Mouse (Mus musculus): ENCODE results near the gene Arhgap28.

The Arhgap28 gene

DNA sequence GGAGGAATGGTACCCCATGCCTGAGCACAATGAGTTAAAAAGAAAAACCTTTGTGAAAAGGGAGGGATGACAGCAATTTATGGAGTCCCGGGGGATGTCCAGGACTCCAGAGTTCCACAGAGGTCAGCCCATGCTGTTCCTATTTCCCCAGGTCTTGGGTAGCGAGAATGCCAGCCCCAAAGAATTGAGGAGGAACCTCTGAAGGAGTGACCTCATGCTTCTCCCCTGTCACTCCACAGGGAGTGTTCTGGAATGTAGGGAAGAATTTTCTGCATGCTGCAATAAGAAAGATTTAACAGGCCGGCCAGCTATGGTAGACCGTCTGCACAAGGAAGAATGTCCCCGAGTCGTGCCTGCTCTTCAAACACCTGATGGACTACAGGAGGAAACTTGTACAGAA lies 72.5 kb downstream of the Arhgap28 start:
- DNase-seq (ENCODE audit: low spot score): no peak

DNA sequence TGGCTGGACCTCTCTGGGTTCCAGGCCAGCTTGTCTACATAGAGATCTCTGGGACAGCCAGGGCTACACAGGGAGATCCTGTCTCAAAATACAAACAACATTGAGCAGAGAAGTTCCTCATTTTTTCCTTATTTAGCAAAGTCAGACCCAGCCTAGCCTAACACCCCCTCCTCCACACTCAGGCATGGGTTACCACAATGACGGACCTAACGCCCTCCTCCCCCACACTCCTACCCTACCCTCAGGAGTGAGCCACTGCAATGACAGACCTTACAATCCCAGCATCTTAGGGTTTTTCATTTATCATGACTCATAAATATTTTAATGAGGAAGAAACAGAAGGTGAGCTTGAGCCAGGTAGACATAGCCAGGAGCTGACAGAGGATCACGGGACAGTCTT lies 73.0 kb downstream of the Arhgap28 start:
- DNase-seq (ENCODE audit: low spot score): no peak

DNA sequence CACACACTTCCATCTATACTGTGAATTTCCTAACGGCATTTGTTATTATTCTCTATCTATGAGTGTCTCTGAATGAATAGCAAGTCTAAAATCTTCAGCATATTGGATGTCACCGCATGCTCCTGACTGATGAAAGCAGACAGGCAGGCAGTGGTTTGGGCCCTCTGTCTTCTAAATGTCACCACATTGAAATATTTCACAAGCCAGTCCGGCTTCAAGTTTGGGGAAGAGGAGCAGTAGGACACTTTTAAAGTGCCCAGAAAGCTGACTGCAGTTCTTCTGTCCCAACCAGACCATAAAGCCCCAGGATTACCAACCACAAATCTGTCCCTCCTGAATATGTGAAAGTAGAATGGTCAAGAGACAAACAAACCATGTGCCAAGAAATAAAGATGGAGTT lies 73.5 kb downstream of the Arhgap28 start:
- no peak for DNase-seq (ENCODE audit: low spot score)

DNA sequence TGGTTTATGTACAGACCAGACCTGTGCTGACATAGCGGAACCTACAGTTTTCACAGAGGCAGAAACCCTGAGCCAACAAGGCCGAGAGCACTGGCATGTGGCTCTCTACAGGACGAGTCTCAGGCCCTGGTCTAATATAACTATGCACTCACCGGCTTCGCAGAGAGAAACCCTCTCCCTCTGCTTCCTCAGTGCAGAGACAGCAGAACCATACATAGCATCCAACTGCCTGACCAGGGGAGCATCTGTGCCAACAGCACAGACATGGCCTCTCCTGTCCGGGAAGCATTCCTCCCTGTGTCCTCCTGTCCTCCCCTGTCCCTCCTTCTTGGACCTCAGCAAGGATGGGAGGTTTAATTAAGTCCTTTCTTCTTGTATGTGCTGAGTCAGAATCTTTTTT lies 75.6 kb downstream of the Arhgap28 start:
- DNase-seq (ENCODE audit: low spot score): no peak

DNA sequence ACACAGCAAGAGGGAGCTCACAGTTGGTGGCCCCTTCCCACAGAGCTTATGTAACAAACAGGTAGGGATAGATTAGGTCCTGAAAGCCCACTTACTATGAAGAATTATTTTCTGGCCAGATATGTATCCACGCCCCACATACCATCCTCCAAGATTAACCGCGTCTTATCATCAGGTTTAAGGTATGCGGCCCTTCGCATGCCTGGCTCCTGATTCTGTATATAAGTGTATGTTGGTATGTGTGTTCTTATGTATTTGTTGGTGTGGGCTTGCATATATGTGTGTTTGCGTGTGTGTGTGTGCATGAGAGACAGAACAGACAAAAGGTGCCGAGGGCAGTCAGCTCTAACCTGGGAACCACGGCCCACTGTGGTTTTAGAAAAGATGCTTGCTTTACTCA lies 76.1 kb downstream of the Arhgap28 start:
- DNase-seq (ENCODE audit: low spot score): no peak

DNA sequence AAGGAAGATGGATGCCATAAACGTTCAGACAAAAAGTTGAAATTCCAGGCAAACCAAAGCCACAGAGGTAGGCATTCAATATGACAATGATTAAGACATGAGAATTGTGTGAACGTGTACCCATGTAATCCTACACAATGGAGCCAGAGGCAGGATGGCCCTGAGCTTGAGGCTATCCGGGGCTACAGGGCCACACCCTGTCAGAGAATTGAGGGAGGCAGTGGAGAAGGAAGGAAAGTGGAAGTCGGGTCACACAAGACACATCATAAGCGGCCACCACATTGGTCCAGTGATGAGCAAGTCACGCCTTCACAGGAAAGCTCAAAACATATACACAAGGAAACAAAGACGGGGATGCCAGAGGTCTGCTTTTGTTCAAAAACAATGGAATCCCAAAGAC lies 84.0 kb downstream of the Arhgap28 start:
- no peak for DNase-seq (ENCODE audit: low spot score)

DNA sequence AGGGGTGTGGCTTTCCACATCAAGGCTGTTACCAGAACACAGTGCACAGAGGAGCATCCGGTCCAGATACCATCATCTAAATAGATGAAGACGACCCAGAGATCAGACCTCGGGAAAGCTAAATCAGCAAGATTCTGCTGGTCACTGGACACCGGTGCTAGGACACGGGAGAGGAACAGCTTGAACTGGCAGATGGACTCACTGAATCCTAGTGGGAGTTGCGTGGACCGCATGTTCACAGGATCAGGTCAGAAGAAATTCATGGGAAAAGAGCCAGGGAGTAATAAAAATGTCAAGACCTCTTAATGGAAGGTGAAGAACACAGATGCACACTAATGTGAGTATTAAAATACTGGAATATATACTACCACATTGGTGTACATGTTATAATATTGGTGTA lies 85.7 kb downstream of the Arhgap28 start:
- DNase-seq (ENCODE audit: low spot score): no peak

DNA sequence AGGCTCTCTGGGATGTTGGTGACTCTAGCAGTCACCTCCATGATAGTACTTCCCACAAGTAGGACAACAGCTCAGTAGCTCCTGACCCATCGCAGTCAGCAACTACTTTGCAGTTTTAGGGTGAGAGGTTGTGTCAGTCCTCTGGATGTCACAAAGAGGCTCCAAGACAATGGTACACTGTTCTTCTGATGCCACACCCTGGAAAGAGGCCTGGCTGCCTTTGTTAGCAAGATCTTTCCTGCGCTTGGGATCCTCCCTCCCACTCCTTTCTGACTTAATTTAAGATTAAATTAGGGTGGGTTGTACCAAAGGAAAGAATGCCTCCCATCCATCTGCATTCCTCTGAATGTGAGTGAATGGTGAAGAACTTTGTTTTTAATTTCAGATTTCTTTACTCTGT lies 87.0 kb downstream of the Arhgap28 start:
- DNase-seq (ENCODE audit: low spot score): no peak

DNA sequence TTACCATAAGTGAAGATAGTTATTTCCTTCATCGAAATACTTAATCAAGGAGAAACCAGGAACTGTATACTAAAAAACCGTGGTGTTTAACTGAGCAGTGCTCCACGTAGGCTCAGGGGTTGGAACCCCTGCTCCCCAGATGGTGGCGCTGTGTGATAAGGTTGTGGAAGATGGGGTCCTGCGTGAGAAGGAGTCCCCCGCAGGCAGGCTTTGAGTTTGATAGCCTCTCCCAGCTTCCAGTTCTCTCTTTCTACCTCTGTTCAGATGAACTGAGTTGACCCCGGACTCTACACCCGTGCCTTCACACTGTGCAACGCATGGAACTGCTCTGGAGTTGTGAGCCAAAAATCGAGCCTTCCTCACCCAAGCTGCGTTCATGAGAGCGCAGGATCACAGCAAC lies 91.3 kb downstream of the Arhgap28 start:
- DNase-seq (ENCODE audit: low spot score): no peak

DNA sequence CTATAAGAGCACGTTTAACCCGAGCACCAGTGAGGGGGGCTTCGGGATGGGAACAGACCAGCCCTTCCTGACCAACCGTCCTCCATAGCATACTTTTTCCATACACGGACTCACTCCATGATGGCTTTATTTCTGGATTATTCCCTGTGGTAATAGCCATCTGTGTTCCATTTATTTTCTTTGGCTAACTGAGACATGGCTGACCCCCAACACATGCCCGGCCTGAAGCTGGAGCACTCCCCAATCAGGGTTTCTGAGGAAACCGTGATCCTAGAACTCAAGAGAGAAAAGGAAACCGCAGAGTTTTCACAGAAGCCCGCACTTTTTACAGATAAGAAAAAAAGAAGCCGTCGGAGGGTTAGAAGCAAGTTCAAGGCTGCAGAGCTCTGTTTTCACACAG lies 91.9 kb downstream of the Arhgap28 start:
- DNase-seq (ENCODE audit: low spot score): no peak

DNA sequence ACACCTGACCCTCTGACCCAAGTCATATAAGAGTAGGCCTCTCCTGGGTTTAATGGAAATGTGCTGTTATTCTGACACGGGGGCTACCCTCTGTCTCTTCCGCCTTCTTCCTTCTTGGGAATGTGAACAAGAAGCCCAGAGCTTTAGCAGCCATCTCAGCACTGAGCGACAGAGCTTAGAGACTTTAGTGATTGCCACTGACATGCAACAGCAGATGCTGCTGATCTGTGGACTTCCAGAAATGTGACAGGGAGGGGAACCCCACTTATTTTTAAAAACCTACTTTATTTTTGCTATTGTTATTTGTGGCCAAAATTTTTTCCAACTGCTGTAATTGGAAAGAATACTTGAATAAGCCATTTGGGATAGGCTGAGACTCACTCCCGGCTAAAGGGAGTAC lies 95.4 kb downstream of the Arhgap28 start:
- DNase-seq (ENCODE audit: low spot score): no peak

DNA sequence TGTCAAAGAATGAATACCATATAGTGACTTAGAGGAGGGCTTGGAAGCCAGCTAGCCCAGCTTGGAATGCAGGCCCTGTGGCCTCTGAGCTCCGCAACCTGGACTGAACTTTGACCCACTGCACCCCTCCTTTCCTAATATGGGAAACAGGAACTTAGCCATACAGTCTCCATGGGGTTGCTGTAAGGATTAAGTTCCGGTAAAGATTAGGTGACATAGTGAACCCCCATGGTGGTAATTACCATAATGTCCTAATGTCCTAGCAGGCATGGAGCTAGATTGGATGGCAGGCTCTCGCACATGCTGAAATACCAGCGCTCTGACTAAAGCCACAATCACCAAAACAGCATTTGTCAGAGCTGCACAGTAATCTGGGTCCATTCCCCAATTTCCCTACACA lies 95.8 kb downstream of the Arhgap28 start:
- DNase-seq (ENCODE audit: low spot score): no peak

DNA sequence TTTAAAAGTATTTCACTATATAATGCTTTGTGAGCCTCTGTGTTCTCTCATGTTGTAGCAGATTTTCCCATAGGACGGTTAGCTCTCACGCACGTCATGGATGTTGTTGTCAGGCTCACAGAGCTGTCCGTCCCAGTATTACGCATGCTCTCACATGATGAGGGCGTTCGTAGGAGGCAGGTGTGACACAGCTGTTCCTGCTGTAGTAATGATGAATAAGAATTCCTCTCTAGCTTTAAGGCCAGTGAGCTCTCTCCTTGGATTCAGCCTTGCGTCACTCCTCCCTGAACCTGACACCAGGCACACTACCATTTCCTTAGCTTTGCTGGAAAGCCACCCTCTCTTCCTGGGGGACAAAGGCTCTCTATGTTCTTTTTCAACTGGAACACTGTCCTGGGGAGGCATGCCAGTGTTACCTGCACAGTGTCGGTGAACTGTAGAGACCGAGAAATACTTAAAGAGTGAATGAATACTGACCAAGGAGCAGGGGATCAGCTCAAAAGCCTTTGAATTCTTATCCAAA lies 96.3 kb downstream of the Arhgap28 start:
- DNase-seq (ENCODE audit: low spot score): no peak

DNA sequence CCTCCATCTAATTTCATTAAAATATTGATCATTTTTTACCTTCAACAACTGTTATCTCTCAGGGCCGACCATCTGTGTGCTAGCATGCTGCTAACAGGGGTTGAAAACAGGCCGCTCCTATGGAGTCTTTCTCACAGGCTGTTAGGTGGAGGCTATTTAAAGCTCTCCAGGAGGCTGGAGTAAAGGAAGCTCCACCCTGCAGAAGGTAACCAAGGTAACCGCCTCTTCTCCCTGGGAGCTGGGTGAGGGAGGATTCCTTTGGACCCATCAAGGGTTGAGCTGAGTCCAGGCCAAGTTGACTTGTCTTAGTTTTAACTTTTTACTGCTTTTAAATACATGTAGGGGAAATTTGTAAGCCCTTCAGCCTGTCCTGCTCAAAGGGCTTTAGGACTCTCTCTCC lies 97.7 kb downstream of the Arhgap28 start:
- no peak for DNase-seq (ENCODE audit: low spot score)

DNA sequence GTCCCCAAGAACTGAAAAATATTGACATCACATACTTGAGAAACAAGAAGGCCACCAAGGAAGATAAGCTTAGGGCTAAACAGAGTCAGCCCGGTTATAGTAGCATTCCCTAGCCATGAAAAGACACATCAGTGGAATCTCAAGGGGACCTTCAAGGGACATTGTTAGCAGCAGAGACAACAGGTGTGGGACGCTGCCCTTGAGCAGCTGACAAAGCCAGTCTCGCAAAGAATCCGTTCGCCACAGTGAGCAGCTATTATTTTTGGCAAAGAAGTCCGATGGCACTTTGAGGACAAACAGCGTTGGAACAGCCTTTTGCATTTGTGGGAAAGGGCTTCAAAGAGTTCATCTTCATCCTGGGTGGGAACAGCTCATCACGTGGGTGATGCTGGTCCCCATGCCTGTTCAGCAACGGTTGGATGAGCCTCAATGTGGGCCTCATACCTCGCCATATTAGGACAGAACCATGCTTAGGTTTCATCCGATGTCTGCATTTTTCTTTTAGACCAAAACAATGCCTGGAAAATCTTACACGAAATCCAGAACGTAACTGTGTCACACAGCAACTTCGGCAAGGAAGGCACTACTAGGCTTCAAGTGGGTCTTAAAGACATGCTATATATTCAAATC lies 99.5 kb downstream of the Arhgap28 start:
- no peak for DNase-seq (ENCODE audit: low spot score)

DNA sequence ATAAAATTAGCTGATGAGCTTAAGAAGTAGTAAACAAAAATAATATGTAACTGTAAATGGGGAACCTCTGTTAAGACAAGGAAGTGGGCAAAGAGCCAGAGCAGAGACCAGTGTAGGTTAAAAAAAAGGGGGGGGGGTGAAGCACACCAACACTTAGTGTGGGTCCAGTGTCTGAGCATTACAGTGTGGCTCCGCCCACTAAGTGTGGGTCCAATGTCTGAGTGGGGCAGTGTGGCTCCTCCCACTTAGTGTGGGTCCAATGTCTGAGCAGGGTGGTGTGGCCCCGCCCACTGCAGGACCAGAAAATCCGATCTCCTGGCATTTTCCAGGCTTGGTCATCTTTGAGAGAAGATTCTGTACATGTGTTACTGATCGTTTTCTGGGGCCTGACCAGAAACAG lies 101.1 kb downstream of the Arhgap28 start:
- no peak for DNase-seq (ENCODE audit: low spot score)

DNA sequence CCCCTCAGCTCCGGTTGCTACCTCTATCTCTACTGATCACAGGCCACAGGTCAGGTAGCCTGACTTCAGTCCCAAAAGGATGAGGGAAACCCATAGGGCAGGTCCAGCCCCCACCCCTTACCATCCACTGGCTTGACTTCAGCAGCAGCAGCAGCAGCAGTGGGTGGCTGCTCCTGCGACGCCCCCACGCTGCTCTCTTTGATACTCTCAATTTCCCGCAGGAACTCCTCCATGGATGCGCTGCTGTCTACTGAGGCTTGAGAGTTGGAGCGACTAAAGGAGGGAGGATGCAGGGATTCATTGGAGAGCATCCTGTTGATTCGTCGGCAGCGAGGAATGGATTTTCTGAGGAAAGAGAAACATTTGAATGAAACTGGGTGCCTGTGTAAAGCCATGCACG lies 102.8 kb downstream of the Arhgap28 start:
- DNase-seq (ENCODE audit: low spot score): no peak

DNA sequence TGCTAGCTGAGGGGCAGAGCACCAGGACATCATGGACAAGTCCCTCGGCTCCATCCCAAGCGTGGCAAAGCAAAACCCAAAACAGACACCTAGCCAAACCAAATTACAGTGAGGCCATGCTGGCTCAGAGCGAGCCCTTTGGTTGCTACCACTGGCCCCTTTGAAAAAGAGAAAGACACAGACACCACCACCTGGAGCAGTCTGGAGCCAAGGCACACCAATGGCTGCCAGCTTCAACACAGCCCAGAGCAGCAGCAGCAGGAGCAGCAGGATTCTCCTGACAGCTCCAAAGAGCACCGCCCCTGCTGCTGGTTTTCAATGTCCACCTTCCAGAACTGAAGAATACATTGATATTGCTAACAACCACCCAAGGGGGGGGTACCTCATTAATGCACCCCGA lies 104.5 kb downstream of the Arhgap28 start:
- DNase-seq (ENCODE audit: low spot score): no peak

DNA sequence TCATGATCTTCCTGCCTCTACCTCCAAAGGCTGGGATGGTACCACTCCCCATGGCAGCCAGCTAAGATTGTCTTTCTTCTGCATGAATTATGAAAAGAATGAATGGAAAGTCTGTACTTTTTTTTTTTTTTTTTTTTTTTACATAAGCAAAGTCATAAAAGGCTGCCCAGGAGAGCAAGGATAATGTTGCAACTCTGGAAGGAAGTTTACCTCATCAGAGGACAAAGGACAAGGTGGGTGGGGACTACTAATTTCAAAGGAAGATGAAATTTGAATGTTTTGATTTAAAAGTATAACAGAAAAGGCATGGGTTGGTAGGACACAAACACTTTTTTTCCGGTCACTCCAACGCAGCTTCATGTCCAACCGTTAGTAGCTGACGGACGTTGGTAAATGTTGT lies 107.5 kb downstream of the Arhgap28 start:
- DNase-seq (ENCODE audit: low spot score): no peak

DNA sequence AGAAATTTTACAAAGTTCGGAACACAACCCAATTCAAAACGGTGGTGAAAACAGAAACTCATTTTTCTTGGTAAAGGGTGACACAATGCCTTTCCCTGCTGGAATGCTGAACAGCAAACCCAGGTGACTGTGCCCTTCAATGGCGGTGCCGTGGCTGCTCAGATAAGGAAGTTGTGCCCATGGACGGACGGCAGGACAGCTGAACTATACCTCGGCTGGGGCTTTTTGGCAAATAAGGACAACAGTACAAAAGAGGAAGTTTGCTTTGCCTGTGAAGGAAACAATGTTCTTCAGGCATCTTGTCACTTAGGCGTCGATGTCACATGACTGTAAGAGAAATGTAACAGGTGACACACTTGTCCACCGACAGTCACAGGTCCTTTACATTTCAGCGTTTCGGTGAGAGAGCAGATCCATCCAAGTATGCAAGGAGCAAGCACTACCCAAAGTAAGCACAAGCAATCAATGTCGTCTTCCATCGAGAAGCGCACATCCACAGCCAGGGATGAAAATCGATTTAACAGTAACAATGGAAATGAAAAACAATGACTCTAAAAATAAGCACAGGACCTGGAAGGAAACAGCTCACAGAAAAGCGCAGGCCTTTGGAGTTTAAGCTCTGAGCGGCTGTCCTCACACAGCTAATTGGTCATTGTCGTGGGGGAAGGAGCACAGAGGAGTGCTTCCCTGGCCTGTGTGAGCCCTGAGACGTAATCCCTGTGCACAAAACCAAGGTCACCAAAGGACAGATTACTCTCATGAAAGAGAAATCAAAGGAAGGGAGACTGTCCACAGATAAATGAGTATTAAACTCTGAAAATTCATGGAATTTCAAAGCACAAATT lies 114.2 kb downstream of the Arhgap28 start:
- DNase-seq (ENCODE audit: low spot score): no peak

DNA sequence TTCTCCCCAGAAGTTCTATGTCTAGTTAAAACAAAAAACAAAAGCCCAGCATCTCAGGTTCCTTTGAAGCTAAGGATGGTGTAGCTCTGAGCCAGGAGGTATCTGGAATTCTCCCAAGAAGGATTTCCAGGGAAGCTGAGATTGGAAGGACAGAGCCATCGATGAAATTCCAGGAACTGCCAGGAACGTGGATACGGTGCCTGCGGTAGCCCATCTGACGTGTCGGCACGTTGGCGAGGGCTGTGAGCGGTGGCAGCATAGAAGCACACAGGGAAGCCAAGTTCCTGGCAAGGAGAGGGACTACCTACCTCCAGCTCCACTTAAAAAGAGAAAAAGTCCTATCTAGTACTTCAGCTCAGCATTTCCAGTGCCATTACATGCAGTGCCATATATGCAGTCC lies 115.8 kb downstream of the Arhgap28 start:
- DNase-seq (ENCODE audit: low spot score): no peak

DNA sequence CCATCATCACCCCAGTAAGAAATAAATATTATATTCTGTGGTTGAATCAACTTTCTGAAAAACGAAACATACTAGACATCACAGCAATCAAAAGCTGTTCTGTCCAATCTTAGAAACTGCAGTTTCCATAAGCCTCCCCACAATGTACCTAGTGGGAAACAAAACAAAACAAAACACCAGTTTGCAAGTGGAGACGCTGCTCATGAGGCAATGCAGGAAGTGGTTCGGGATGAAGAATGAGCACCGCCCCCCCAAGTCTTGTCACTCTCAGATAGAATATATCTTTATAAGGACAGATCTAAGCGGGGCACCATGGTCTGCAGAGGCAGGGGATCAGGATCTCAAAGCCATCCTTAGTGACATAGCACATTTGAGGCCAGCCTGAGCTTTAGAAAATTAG lies 117.6 kb downstream of the Arhgap28 start:
- DNase-seq (ENCODE audit: low spot score): no peak

DNA sequence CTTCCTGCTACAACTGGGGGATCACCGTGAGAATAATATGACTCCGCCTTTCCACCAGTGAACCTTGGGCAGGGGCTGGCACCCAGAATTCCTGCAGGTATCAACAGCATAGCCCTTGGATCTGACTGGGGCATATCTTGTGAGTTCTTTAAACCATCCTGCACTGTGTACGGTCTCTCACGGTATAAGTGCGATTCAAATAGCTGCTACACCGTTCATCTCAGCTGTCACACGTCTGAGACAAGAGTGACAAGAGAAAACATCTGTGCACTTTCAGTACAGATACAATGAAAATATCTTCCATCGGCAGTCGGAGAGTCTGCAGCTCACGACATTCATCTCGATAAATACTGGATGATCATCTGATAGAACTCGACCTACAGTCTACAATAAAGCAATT lies 126.3 kb downstream of the Arhgap28 start:
- DNase-seq (ENCODE audit: low spot score): no peak

All from urinary bladder, postnatal 10 days (tissue).